Mouse (Mus musculus) neural tube, embryonic 12.5 days (tissue): ENCODE data around the gene Atp5s. TPM values are rescaled to one million over a fixed set of nuclear protein-coding genes. Genes with fewer than 3 reads are reported as not detected.
A peak's percentile ranks its signal among the peaks of the same experiment; 100 is the strongest.

Experiments
- ATAC-seq: fragments of 200-750 bp; cut with Nextera tagmentation; 2 replicates; pipeline ENCODE4 v1.8.0; 2017; ENCODE audit warnings: low read depth, mild to moderate bottlenecking, moderate TSS enrichment, moderate library complexity; ENCODE audit not compliant: low FRiP score
- H3K27ac ChIP-seq: fragments of 300-500 bp; sonication (generic); 2 replicates; pipeline ENCODE4 v1.5.1; 2016
- H3K27me3 ChIP-seq: fragments of 300-500 bp; sonication (generic); replicated peaks from 2 replicates; pipeline ENCODE4 v1.6.1; 2016; ENCODE audit warnings: mild to moderate bottlenecking
- H3K36me3 ChIP-seq: fragments of 300-500 bp; sonication (generic); 2 replicates; pipeline ENCODE4 v1.6.1; 2016; ENCODE audit warnings: mild to moderate bottlenecking
- H3K4me1 ChIP-seq: fragments of 300-500 bp; sonication (generic); 2 replicates; pipeline ENCODE4 v1.6.1; 2016
- H3K4me2 ChIP-seq: fragments of 300-500 bp; sonication (generic); replicated peaks from 2 replicates; pipeline ENCODE4 v1.6.1; 2016; ENCODE audit warnings: mild to moderate bottlenecking
- H3K4me3 ChIP-seq: fragments of 300-500 bp; sonication (generic); 2 replicates; pipeline ENCODE4 v1.5.1; 2016
- H3K9ac ChIP-seq: fragments of 300-500 bp; sonication (generic); 2 replicates; pipeline ENCODE4 v1.6.1; 2016; ENCODE audit warnings: mild to moderate bottlenecking
- H3K9me3 ChIP-seq: fragments of 300-500 bp; sonication (generic); 2 replicates; pipeline ENCODE4 v1.6.1; 2016; ENCODE audit warnings: mild to moderate bottlenecking
- WGBS: fragments of 180-500 bp; shearing (Covaris S2); methylation state at CpG from one replicate; pipeline ENCODE4 v1.1.7; 2016; 5-methylcytosine and 5-hydroxymethylcytosine counted together
- polyA plus RNA-seq: library from polyadenylated mRNA; unstranded; fragments of >200 nt; fragmentation: Nextera tagmentation; extraction: Ambion mirVana; gene quantifications from 2 replicates; pipeline ENCODE4 v1.2.1, GENCODE M21; 2016

Atp5s gene
- polyA plus RNA-seq, 1 experiment from 2014 or later, result 22.9 TPM

DNA sequence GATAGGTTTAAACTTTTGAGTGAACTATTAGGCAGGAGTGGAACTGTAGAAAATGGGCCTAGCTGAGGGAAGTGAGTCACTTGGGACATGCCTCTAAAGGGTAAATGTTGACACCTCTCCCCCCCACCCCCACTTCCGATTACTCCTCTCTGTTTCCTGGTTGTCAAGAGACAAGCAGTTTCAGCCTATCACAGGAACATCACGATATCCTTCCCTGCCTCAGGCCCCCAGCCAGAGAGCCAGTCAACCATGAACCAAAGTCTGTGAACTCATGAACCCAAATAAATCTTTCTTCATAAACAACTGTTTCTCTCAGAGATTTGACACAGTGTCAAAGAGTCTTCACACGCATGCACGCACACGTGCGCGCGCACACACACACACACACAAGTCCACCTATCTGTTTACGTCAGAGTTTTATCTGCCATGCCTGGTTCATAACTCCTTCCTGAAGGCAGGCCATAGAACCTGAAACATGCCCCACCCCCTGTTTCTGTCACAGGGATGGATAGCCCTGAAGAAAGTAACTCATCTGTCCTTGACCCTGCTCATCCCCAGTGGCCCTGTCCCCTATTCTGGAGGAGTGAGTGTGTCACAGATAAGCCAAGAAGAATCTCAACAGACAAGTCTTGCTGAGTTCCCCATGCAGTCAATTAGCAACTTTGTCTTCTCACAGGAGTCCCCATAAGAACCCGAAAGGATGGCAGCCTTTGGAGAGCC lies 41.6 kb downstream of the Atp5s start:
- Histone ChIP-seq H3K27me3 (no peaks in the 10 kb centered on the region), H3K27ac (no peak overlapping the region), H3K9ac (no peak overlapping the region), H3K4me2 (no peak overlapping the region), H3K9me3 (no peaks in the 10 kb centered on the region), H3K36me3 (no peaks in the 10 kb centered on the region), H3K4me1 (peaks cover 22% of the 10 kb centered on the region), H3K4me3 (no peak overlapping the region)
- ATAC-seq, result no peak
- 69% methylated on average over 10 of the region's 10 CpGs for WGBS

- peaks cover 22% of the 10 kb centered on the region for H3K4me1 ChIP-seq
- no peak overlapping the region for H3K27ac ChIP-seq
- no peak overlapping the region for H3K4me2 ChIP-seq
- H3K36me3 ChIP-seq, result no peaks in the 10 kb centered on the region
- H3K4me3 ChIP-seq, result no peak overlapping the region
- ATAC-seq, result 0 out of 2 replicates have a peak, but pooled peaks have one; percentile 57
- H3K9ac ChIP-seq, result no peak overlapping the region
- WGBS, result 50% methylated on average over 9 of the region's 9 CpGs
- H3K27me3 ChIP-seq, result no peaks in the 10 kb centered on the region
- no peaks in the 10 kb centered on the region for H3K9me3 ChIP-seq
These were observed 42.9 kb downstream of the Atp5s start for GRCm38 (mm10) chr12:69767476-69768258.

- Histone ChIP-seq H3K4me3 (no peak overlapping the region), H3K9me3 (no peaks in the 10 kb centered on the region), H3K27ac (no peak overlapping the region), H3K4me1 (peaks cover 22% of the 10 kb centered on the region), H3K4me2 (no peak overlapping the region), H3K27me3 (no peaks in the 10 kb centered on the region), H3K9ac (no peak overlapping the region), H3K36me3 (no peaks in the 10 kb centered on the region)
- 88% methylated on average over 2 of the region's 2 CpGs for WGBS
- no peak for ATAC-seq
These were observed 44.1 kb downstream of the Atp5s start for GRCm38 (mm10) chr12:69768841-69769240.

GRCm38 (mm10) chr12:69776607-69777340 lies 52.0 kb downstream of the Atp5s start:
- H3K36me3 ChIP-seq, result no peaks in the 10 kb centered on the region
- no peak overlapping the region for H3K9ac ChIP-seq
- no peaks in the 10 kb centered on the region for H3K27me3 ChIP-seq
- no peak overlapping the region for H3K27ac ChIP-seq
- ATAC-seq, result no peak
- H3K9me3 ChIP-seq, result no peaks in the 10 kb centered on the region
- no peak overlapping the region for H3K4me2 ChIP-seq
- no peaks in the 10 kb centered on the region for H3K4me1 ChIP-seq
- no peak overlapping the region for H3K4me3 ChIP-seq
- WGBS, result 74% methylated on average over 11 of the region's 11 CpGs

- no peaks in the 10 kb centered on the region for H3K36me3 ChIP-seq
- H3K4me2 ChIP-seq, result no peak overlapping the region
- 87% methylated on average over 6 of the region's 6 CpGs for WGBS
- no peak overlapping the region for H3K27ac ChIP-seq
- no peaks in the 10 kb centered on the region for H3K27me3 ChIP-seq
- H3K9me3 ChIP-seq, result no peaks in the 10 kb centered on the region
- no peak for ATAC-seq
- no peak overlapping the region for H3K4me3 ChIP-seq
- no peaks in the 10 kb centered on the region for H3K4me1 ChIP-seq
- H3K9ac ChIP-seq, result no peak overlapping the region
These were observed 52.6 kb downstream of the Atp5s start for GRCm38 (mm10) chr12:69777341-69777730.

DNA sequence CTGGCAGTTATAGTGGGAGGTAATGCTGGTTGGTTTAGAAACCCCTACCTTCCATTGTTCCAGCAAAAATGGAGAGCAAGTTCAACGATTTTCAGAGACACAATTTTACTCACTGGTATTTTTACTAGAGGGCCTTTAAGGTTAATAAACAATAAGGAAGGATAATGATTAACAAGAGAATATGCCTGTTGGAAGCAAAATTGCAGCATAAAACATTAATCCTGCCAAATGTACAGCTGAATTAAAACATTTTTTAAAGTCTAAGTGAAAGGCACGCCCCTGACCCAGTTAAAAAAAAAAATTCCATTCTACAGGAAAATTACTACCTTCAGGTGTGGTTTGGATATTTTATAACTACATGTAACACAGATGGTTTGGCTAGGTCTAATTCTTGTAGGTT lies 53.2 kb downstream of the Atp5s start:
- H3K9ac ChIP-seq, result no peak overlapping the region
- no peak overlapping the region for H3K27ac ChIP-seq
- no peak overlapping the region for H3K4me2 ChIP-seq
- H3K4me3 ChIP-seq, result no peak overlapping the region
- 73% methylated on average over 2 of the region's 2 CpGs for WGBS
- ATAC-seq, result no peak
- H3K27me3 ChIP-seq, result no peaks in the 10 kb centered on the region
- no peaks in the 10 kb centered on the region for H3K4me1 ChIP-seq
- no peaks in the 10 kb centered on the region for H3K36me3 ChIP-seq
- no peaks in the 10 kb centered on the region for H3K9me3 ChIP-seq

GRCm38 (mm10) chr12:69781480-69781879 lies 56.7 kb downstream of the Atp5s start:
- Histone ChIP-seq H3K27ac (no peak overlapping the region), H3K4me3 (no peak overlapping the region), H3K9me3 (no peaks in the 10 kb centered on the region), H3K4me2 (no peak overlapping the region), H3K36me3 (no peaks in the 10 kb centered on the region), H3K9ac (no peak overlapping the region), H3K27me3 (no peaks in the 10 kb centered on the region), H3K4me1 (no peaks in the 10 kb centered on the region)
- no peak for ATAC-seq
- 64% methylated on average over 8 of the region's 8 CpGs for WGBS

GRCm38 (mm10) chr12:69781935-69782650 lies 57.3 kb downstream of the Atp5s start:
- Histone ChIP-seq H3K9ac (no peak overlapping the region), H3K9me3 (no peaks in the 10 kb centered on the region), H3K4me3 (no peak overlapping the region), H3K27me3 (no peaks in the 10 kb centered on the region), H3K4me2 (no peak overlapping the region), H3K36me3 (no peaks in the 10 kb centered on the region), H3K4me1 (no peaks in the 10 kb centered on the region), H3K27ac (no peak overlapping the region)
- 0 out of 2 replicates have a peak, but pooled peaks have one; percentile 37 for ATAC-seq
- 72% methylated on average over 10 of the region's 10 CpGs for WGBS

DNA sequence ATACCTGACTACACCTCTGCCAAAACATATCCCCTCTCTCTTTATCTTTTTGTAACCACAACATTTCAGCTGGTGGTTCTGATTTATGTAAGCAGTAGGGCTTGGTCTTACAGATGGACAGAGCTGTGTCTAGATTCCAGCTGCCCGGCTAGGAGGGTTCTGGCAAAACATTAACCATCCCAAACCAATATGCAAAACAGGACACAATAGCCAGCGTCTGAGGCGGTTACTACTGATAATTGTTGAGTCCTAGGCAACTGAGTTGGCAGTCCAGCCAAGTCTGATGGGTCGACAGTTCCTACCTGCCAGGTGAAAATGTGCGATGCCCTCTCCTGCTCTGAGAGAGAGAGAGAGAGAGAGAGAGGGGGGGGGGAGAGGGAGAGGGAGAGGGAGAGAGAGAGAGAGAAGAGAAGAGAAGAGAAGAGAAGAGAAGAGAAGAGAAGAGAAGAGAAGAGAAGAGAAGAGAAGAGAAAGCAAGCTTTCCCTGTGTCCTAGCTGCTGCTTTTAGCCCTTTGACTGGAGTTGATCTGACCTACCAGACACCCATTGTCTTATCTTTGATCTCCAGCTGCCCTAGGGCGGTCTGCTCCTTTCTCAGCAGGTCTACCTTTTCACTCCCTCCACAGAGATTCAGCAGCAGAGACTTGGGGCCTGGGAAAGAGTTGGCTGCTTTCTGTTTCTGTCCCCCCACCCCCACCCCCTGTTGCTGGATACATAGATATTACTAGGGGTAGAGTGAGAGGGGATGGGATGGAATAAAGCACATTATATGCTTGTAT lies 58.7 kb downstream of the Atp5s start:
- H3K4me2 ChIP-seq, result no peak overlapping the region
- ATAC-seq, result no peak
- no peak overlapping the region for H3K4me3 ChIP-seq
- WGBS, result 46% methylated on average over 6 of the region's 6 CpGs
- no peaks in the 10 kb centered on the region for H3K4me1 ChIP-seq
- H3K36me3 ChIP-seq, result no peaks in the 10 kb centered on the region
- H3K27ac ChIP-seq, result no peak overlapping the region
- no peaks in the 10 kb centered on the region for H3K9me3 ChIP-seq
- H3K9ac ChIP-seq, result no peak overlapping the region
- H3K27me3 ChIP-seq, result no peaks in the 10 kb centered on the region

GRCm38 (mm10) chr12:69785471-69785870 lies 60.7 kb downstream of the Atp5s start:
- no peak overlapping the region for H3K27ac ChIP-seq
- WGBS, result 87% methylated on average over 9 of the region's 9 CpGs
- H3K4me3 ChIP-seq, result no peak overlapping the region
- no peaks in the 10 kb centered on the region for H3K27me3 ChIP-seq
- ATAC-seq, result no peak
- H3K4me1 ChIP-seq, result 0 out of 2 replicates have a peak, but pooled peaks cover 7% of the 10 kb centered on the region
- no peaks in the 10 kb centered on the region for H3K9me3 ChIP-seq
- H3K36me3 ChIP-seq, result no peaks in the 10 kb centered on the region
- no peak overlapping the region for H3K4me2 ChIP-seq
- H3K9ac ChIP-seq, result no peak overlapping the region

DNA sequence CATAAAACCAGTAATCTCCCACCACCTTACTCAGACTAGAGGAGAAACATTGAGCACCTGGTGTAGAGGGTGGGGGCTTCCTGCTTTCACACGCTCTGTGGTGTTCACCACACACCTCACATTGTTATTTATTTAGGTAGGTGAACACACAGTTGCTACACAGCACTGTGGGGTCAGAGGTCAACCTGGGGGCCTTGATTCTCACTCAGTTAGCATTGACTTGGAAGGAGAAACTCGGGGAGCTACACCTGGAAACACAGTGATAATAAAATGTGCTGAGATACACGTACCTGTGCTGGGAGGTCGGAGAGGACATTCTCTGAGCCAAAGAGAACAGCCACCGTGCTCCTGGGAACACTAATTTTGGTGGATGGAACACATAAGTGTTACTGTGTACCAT lies 63.6 kb downstream of the Atp5s start:
- H3K4me3 ChIP-seq, result no peak overlapping the region
- H3K9me3 ChIP-seq, result no peaks in the 10 kb centered on the region
- H3K4me2 ChIP-seq, result no peak overlapping the region
- H3K4me1 ChIP-seq, result peaks cover 18% of the 10 kb centered on the region; the same call in 1 of the 2 replicates
- WGBS, result 90% methylated on average over 5 of the region's 5 CpGs
- no peak overlapping the region for H3K9ac ChIP-seq
- no peaks in the 10 kb centered on the region for H3K36me3 ChIP-seq
- H3K27me3 ChIP-seq, result no peaks in the 10 kb centered on the region
- no peak overlapping the region for H3K27ac ChIP-seq
- no peak for ATAC-seq
